Mouse (Mus musculus) liver, adult 2 months (tissue): ENCODE results near the gene Itih4.

Source experiments
- CTCF ChIP-seq: fragments of 200-500 bp; IDR thresholded peaks from 2 replicates; pipeline ENCODE4 v1.5.1; 2011; ENCODE audit warnings: low read depth, low read length, control low read depth
- POLR2A ChIP-seq: fragments of 200-500 bp; IDR thresholded peaks from 2 replicates; pipeline ENCODE4 v1.6.1; 2011; ENCODE audit warnings: low read length, control low read depth; ENCODE audit not compliant: insufficient read depth; ENCODE audit errors: extremely low read depth

DNA sequence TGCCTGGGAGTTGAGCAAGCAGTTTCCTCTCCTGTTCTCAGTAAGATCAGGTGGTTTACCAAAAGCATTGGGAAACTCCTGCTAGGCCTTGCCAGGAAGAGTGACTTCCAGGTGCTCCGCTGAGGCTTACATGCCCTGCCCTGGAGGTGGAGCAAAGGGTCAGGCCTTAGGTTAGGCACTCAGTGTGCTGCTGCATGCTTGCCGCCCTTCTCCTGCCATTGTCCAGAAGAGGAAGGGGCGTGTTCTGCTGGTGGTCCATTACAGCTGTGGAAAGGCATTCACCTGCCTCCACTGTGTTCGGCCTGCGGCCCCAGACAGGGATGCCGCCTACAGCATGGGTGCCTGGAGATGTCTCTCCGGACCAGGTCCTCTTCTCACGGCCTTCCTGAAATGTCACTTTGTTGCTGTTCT lies 16.9 kb upstream of the Itih4 start:
- TF ChIP-seq CTCF (no peak), POLR2A (no peak)
